Mouse (Mus musculus) embryonic facial prominence, embryonic 13.5 days (tissue): ENCODE measurements around the gene Phgdh. TPM values are rescaled to one million over a fixed set of nuclear protein-coding genes. Genes with fewer than 3 reads are reported as not detected.

Experiments
- ATAC-seq: fragments of 200-750 bp; cut with Nextera tagmentation; 2 replicates; pipeline ENCODE4 v1.8.0; 2017; ENCODE audit warnings: low read depth; ENCODE audit not compliant: insufficient number of reproducible peaks, insufficient read depth, low FRiP score, low TSS enrichment
- H3K27ac ChIP-seq: fragments of 300-500 bp; sonication (generic); 2 replicates; pipeline ENCODE4 v1.5.1; 2015; ENCODE audit warnings: moderate library complexity, mild to moderate bottlenecking, inconsistent platforms
- H3K27me3 ChIP-seq: fragments of 300-500 bp; sonication (generic); 2 replicates; pipeline ENCODE4 v1.6.1; 2015; ENCODE audit warnings: mild to moderate bottlenecking, inconsistent platforms
- H3K36me3 ChIP-seq: fragments of 300-500 bp; sonication (generic); 2 replicates; pipeline ENCODE4 v1.6.1; 2015; ENCODE audit warnings: mild to moderate bottlenecking, inconsistent platforms
- H3K4me1 ChIP-seq: fragments of 300-500 bp; sonication (generic); 2 replicates; pipeline ENCODE4 v1.6.1; 2015; ENCODE audit warnings: inconsistent platforms
- H3K4me2 ChIP-seq: fragments of 300-500 bp; sonication (generic); 2 replicates; pipeline ENCODE4 v1.6.1; 2015; ENCODE audit warnings: moderate library complexity, mild to moderate bottlenecking, inconsistent platforms
- H3K4me3 ChIP-seq: fragments of 300-500 bp; sonication (generic); 2 replicates; pipeline ENCODE4 v1.5.1; 2015; ENCODE audit warnings: mild to moderate bottlenecking, inconsistent platforms
- H3K9ac ChIP-seq: fragments of 300-500 bp; sonication (generic); 2 replicates; pipeline ENCODE4 v1.6.1; 2015; ENCODE audit warnings: mild to moderate bottlenecking, inconsistent platforms
- H3K9me3 ChIP-seq: fragments of 300-500 bp; sonication (generic); 2 replicates; pipeline ENCODE4 v1.6.1; 2016; ENCODE audit warnings: inconsistent platforms
- WGBS: fragments of 180-500 bp; shearing (Covaris S2); methylation state at CpG from one replicate; pipeline ENCODE4 v1.1.7; 2015; ENCODE audit warnings: mixed read lengths; 5-methylcytosine and 5-hydroxymethylcytosine counted together
- polyA plus RNA-seq: library from polyadenylated mRNA; unstranded; fragments of >200 nt; fragmentation: Nextera tagmentation; extraction: Ambion mirVana; gene quantifications from 2 replicates; pipeline ENCODE4 v1.2.1, GENCODE M21; 2015

Phgdh gene
- polyA plus RNA-seq, 1 experiment from 2014 or later: 256 TPM

DNA sequence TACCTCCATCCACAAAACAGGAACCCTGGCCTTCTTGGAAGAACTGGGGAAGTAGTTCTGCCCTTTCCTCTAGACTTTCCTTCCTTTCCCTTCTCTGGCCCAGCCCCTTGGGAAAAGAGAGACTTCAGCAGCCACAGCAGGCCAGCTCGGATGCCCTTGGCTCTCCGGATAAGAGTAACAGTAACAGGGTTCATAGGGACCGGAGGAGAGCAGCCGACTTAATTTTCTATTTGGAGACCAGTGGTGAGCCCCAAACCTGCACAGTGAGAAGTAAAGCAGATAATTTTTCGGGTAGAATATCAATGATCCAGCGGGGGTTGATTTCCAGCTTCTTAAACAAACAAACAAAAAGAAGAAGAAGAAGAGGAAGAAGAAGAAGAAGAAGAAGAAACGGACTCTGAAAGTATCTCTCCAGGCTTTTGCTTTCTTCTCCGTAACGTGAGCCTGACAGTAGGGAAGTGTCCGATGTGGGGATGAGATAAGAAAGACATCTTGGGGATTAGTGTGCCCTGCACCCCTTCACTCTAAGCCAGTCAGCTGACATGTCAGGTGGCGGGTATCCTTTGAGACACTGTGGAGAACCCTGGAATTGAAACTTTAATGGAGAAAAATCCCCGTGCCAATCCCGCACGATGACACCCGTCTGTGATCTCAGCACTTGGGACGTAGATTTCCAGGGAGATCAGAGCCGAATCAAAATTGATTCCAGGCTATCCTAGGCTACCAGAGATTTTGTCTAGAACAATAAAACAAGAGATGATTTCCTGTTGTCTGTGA lies 1.2 kb upstream of the Phgdh start:
- H3K4me2 ChIP-seq: no peak overlapping the region
- no peak for ATAC-seq
- H3K4me3 ChIP-seq: no peak overlapping the region
- H3K9me3 ChIP-seq: no peaks in the 10 kb centered on the region
- H3K27me3 ChIP-seq: no peaks in the 10 kb centered on the region
- H3K36me3 ChIP-seq: no peaks in the 10 kb centered on the region
- peaks cover 30% of the 10 kb centered on the region for H3K4me1 ChIP-seq
- no peak overlapping the region for H3K9ac ChIP-seq
- WGBS: 74% methylated on average over 17 of the region's 17 CpGs
- H3K27ac ChIP-seq: no peak overlapping the region

DNA sequence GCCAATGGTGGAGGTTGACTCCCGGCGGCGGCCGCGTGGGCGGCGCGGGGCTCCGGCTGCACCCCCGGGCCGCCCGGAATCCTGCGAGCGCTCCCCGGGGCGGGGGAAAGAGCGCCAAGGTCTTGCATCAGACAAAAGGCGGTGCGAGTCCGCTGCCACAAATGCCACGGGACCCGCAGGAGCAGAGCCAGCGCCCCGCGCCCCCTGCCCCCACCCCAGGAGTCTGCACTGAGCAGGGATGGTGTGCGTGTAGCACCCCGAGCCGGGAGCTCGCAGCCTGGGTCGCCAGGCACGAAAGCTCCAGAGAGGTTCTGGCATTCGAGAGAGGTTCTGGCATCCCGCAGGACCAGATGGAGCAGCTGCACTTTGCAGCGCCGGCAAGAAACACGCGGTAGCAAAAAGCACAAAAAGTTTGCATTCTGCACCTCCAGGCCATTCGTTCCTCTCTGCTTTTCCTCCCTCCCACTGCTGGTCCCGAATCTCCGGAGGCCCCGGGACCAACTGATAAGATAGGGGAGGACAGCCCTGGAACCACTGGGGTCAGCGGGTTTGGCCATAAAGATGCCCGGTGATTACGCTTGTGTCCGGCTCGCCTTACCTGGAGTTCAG lies 589 bp downstream of the Phgdh start:
- Histone ChIP-seq H3K4me2 (peak overlapping the region; percentile 78), H3K4me1 (peaks cover 41% of the 10 kb centered on the region), H3K36me3 (peaks cover 9% of the 10 kb centered on the region), H3K9me3 (no peaks in the 10 kb centered on the region), H3K4me3 (peak overlapping the region; percentile 74), H3K9ac (peak overlapping the region; percentile 85), H3K27me3 (no peaks in the 10 kb centered on the region), H3K27ac (peak overlapping the region; percentile 93)
- ATAC-seq: peak; percentile 63; the same call in 1 of the 2 replicates
- WGBS: 1% methylated on average over 46 of the region's 46 CpGs

- H3K9ac ChIP-seq: peak overlapping the region; percentile 85
- H3K27me3 ChIP-seq: no peaks in the 10 kb centered on the region
- peaks cover 13% of the 10 kb centered on the region for H3K36me3 ChIP-seq
- no peaks in the 10 kb centered on the region for H3K9me3 ChIP-seq
- H3K4me3 ChIP-seq: peak overlapping the region; percentile 74
- H3K27ac ChIP-seq: peak overlapping the region; percentile 93
- 4% methylated on average over 15 of the region's 15 CpGs for WGBS
- H3K4me2 ChIP-seq: peak overlapping the region; percentile 78
- ATAC-seq: peak; percentile 67
- peaks cover 41% of the 10 kb centered on the region for H3K4me1 ChIP-seq
These were observed 1.2 kb downstream of the Phgdh start for GRCm38 (mm10) chr3:98338584-98339041.

- peak overlapping the region; percentile 74 for H3K4me3 ChIP-seq
- H3K36me3 ChIP-seq: peaks cover 28% of the 10 kb centered on the region
- no peaks in the 10 kb centered on the region for H3K9me3 ChIP-seq
- H3K4me1 ChIP-seq: peaks cover 41% of the 10 kb centered on the region
- peak overlapping the region; percentile 78 for H3K4me2 ChIP-seq
- H3K27ac ChIP-seq: no peak overlapping the region
- no peaks in the 10 kb centered on the region for H3K27me3 ChIP-seq
- WGBS: 72% methylated on average over 22 of the region's 22 CpGs
- ATAC-seq: no peak
- H3K9ac ChIP-seq: 0 out of 2 replicates have a peak overlapping the region, but pooled peaks have one; percentile 17
These were observed 2.8 kb downstream of the Phgdh start for GRCm38 (mm10) chr3:98336661-98337654.

DNA sequence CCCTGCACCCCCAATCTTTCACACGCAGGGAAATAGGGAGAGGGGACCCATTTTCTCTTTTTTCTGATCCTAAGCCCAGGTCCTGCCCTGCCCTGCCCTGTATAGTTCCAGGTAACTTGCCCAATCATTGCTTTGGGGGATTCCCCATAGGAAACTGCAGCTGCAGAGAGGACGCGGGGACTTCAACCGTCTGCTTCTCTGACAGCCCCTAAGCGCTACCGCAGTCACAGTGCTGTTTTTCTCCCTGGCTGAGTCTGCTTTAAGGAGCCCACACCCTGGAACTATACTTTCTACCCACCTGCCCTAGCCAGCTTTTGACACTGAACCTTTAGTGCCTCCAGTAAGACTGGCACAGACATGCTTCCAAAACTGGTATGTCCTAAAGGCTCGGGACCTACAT lies 3.9 kb downstream of the Phgdh start:
- Histone ChIP-seq H3K9me3 (no peaks in the 10 kb centered on the region), H3K4me2 (0 out of 2 replicates have a peak overlapping the region, but pooled peaks have one; percentile 78)
- WGBS: 61% methylated on average over 7 of the region's 7 CpGs

GRCm38 (mm10) chr3:98335331-98335730 lies 4.5 kb downstream of the Phgdh start:
- H3K9ac ChIP-seq: 0 out of 2 replicates have a peak overlapping the region, but pooled peaks have one; percentile 12
- no peak for ATAC-seq
- H3K4me1 ChIP-seq: peaks cover 41% of the 10 kb centered on the region
- no peak overlapping the region for H3K4me3 ChIP-seq
- no peaks in the 10 kb centered on the region for H3K9me3 ChIP-seq
- no peaks in the 10 kb centered on the region for H3K27me3 ChIP-seq
- peaks cover 45% of the 10 kb centered on the region for H3K36me3 ChIP-seq
- no peak overlapping the region for H3K27ac ChIP-seq
- H3K4me2 ChIP-seq: no peak overlapping the region

More for the DNA sequence above, 3.9 kb downstream of the Phgdh start:
- no peak for ATAC-seq
- no peaks in the 10 kb centered on the region for H3K27me3 ChIP-seq
- H3K4me3 ChIP-seq: no peak overlapping the region
- 0 out of 2 replicates have a peak overlapping the region, but pooled peaks have one; percentile 12 for H3K9ac ChIP-seq
- H3K4me1 ChIP-seq: peaks cover 41% of the 10 kb centered on the region
- H3K27ac ChIP-seq: no peak overlapping the region
- peaks cover 39% of the 10 kb centered on the region for H3K36me3 ChIP-seq

DNA sequence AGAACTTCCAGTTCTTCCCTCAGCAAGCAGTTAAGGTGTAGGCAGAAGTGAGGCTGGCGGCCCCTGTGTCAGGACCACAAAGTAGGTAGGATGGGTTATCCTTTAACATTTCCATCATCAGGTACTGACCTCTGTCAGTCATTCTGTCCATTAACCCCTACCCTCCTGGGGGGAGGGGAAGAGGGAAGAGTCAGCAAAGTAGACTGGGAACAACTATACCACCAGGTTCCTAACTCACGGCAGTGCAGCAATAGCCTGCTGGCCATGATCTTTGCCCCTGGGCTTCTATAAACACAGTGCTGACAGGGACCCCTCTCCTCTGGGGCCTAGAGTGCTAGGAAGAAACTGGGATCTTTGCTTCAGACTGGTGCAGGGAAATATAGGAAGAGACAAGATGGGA lies 5.8 kb downstream of the Phgdh start:
- H3K27ac ChIP-seq: no peak overlapping the region
- WGBS: 82% methylated on average over 2 of the region's 2 CpGs
- H3K4me1 ChIP-seq: peaks cover 38% of the 10 kb centered on the region
- H3K9ac ChIP-seq: no peak overlapping the region
- no peak overlapping the region for H3K4me3 ChIP-seq
- H3K4me2 ChIP-seq: no peak overlapping the region
- ATAC-seq: no peak
- no peaks in the 10 kb centered on the region for H3K27me3 ChIP-seq
- H3K9me3 ChIP-seq: no peaks in the 10 kb centered on the region
- H3K36me3 ChIP-seq: peaks cover 55% of the 10 kb centered on the region

DNA sequence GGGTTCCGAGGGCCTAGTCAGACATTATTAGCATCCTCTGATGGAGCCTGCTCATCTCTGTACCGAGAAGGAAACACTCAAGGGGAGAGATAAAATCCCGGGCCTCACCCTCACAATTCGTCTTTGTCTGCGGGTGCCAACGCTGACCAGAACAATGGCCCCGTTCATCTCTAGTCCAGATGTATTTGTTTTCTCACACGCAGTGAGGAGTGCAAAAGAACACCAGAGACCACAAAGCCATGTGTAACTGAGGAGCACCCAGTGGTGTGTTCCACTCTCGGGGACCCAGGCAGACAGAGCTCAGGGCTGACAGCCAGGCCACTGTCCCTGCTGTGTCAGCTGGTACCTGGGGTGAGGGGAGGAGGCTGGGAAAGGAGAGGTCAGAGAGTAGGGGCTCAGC lies 15.6 kb downstream of the Phgdh start:
- no peak overlapping the region for H3K27ac ChIP-seq
- no peaks in the 10 kb centered on the region for H3K27me3 ChIP-seq
- H3K4me1 ChIP-seq: peaks cover 6% of the 10 kb centered on the region
- H3K9ac ChIP-seq: no peak overlapping the region
- H3K9me3 ChIP-seq: no peaks in the 10 kb centered on the region
- H3K4me3 ChIP-seq: no peak overlapping the region
- no peak overlapping the region for H3K4me2 ChIP-seq
- peaks cover 94% of the 10 kb centered on the region for H3K36me3 ChIP-seq
- ATAC-seq: no peak
- 35% methylated on average over 9 of the region's 9 CpGs for WGBS

DNA sequence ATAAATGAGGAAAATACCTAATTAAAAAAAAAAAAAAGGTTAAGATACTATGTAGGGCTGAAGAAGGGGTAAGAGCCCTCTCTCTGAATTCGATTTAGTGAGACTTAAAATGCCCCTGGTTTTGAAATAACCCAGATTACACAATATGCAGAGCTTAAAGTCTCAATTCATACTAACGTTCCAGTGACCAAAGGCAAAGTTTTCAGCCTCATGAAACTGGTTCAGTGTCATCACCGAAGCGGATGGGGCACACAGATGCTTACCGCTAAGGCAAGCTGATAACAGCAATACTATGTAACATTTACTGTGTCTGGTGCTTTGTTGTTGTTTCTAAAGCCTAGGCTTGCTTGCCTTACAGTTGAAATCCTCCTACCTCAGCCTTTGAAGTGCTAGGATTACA lies 17.6 kb downstream of the Phgdh start:
- no peak overlapping the region for H3K27ac ChIP-seq
- no peaks in the 10 kb centered on the region for H3K9me3 ChIP-seq
- H3K27me3 ChIP-seq: no peaks in the 10 kb centered on the region
- no peak for ATAC-seq
- H3K4me1 ChIP-seq: peaks cover 23% of the 10 kb centered on the region
- H3K4me3 ChIP-seq: no peak overlapping the region
- WGBS: 94% methylated on average over 5 of the region's 5 CpGs
- H3K9ac ChIP-seq: no peak overlapping the region
- H3K36me3 ChIP-seq: peaks cover 83% of the 10 kb centered on the region
- no peak overlapping the region for H3K4me2 ChIP-seq

DNA sequence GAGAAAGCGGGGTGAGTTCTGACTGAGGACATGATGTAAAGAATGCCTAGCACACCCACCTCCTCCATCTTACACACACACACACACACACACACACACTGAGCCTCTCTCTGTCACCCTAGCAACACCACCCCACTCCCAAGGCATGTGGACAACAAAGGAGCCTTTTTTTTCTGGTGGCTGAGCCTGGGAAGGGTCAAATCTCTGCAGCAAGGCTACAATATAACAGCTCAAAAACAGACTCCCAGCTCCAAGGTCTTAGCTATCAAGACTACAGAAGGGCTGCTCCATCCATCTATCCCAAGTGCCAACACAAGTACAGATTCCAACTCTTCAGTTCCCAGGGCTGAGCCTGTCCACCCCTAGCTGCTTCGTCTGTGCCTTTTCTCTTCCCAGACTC lies 20.6 kb downstream of the Phgdh start:
- 59% methylated on average over 2 of the region's 2 CpGs for WGBS
- ATAC-seq: no peak

DNA sequence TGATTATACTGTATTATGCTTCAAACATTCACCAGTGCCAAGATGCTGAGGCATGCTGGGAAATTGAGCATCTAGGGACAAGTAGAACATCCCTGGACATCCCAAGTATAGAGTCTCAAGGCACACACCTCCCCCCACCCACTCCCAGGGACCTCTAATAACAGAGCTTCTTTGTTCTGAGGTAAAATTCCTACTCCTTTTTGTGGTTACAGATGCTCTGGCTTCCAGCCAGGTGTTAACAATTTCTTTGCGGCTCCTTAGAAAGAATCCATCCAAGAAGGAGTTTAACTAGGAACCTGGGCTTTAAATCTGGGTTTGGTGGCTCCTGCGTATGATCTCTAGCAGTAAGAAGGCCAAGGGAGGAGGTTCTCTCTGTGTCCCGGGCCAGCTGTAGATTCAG lies 22.6 kb downstream of the Phgdh start:
- WGBS: 14% methylated on average over 3 of the region's 3 CpGs

More for the DNA sequence above, 20.6 kb downstream of the Phgdh start:
- Histone ChIP-seq H3K9me3 (no peaks in the 10 kb centered on the region), H3K9ac (no peak overlapping the region), H3K27me3 (no peaks in the 10 kb centered on the region), H3K4me1 (peaks cover 30% of the 10 kb centered on the region), H3K27ac (no peak overlapping the region), H3K36me3 (peaks cover 71% of the 10 kb centered on the region), H3K4me3 (no peak overlapping the region), H3K4me2 (no peak overlapping the region)

More for the DNA sequence above, 22.6 kb downstream of the Phgdh start:
- H3K27me3 ChIP-seq: no peaks in the 10 kb centered on the region
- no peak for ATAC-seq
- peaks cover 30% of the 10 kb centered on the region for H3K4me1 ChIP-seq
- H3K9ac ChIP-seq: no peak overlapping the region
- H3K4me2 ChIP-seq: no peak overlapping the region
- H3K4me3 ChIP-seq: no peak overlapping the region
- no peaks in the 10 kb centered on the region for H3K9me3 ChIP-seq
- H3K27ac ChIP-seq: peak overlapping the region; percentile 39
- peaks cover 62% of the 10 kb centered on the region for H3K36me3 ChIP-seq
